Mouse (Mus musculus): ENCODE results near the gene Dpm1. TPM values are rescaled to one million over a fixed set of nuclear protein-coding genes. Genes with fewer than 3 reads are reported as not detected.

Dpm1 gene
- polyA plus RNA-seq, 1 experiment = 76.5 TPM

DNA sequence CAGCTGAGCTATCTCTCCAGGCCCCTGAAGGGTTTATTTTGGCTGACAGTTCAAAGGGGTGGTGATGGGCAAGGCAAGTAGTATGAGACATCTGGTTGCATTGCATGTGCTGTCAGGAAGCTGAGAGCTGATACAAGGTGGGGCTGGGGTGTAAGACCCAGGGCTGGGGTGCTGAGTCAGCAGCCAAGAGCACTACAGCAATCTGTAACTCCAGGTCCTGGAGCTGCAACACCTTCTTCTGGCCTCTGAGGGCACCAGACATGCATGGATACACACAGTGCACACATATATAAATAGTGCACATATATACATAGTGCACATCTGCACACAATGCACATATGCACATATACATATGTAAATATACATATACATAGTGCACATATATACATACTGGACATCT lies 12.4 kb upstream of the Dpm1 start:
- no peak for TF ChIP-seq GATA1 (IDR thresholded peaks at IDR 0.05; ENCODE audit: low read length)

DNA sequence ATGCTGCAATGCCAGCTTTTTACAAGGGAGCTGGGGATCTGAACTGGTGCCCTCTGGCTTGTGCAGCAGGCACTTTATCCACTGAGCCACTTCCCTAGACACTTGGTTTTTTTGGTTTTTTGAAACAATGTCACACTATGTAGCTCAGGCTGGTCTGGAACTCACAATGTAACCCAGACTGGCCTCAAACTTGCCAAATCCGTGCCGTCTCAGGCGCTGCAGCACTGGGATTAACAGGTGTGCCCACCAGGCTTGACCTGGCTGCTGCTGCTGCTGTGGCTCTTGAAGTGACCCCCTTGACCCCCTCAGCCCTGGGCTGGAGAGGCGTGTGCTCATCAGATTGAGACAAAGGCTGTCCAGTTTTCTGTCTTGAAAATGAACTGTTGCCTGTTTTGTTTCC lies 7.9 kb upstream of the Dpm1 start:
- no peak for TF ChIP-seq GATA1 (IDR thresholded peaks at IDR 0.05; ENCODE audit: low read length)

DNA sequence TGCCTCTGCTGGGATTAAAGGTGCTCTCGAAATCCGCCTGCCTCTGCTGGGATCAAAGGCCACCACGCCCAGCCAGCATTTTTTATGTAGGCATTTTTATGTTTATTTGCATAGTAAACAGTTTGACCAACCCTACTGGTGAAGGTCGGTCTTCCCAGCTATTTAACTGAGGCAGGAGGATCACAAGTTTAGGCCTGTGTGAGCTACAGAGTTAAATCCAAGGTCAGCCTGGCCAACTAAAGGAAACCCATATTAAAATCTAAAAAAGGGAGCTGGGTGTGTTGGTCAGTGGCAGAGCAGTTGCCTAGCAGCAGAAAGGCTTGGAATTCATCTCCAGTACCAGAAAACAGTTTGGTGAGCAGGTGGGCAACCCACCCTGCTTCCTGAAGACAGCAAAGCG lies 2.9 kb upstream of the Dpm1 start:
- TF ChIP-seq GATA1 (IDR thresholded peaks at IDR 0.05; ENCODE audit: low read length) = no peak

DNA sequence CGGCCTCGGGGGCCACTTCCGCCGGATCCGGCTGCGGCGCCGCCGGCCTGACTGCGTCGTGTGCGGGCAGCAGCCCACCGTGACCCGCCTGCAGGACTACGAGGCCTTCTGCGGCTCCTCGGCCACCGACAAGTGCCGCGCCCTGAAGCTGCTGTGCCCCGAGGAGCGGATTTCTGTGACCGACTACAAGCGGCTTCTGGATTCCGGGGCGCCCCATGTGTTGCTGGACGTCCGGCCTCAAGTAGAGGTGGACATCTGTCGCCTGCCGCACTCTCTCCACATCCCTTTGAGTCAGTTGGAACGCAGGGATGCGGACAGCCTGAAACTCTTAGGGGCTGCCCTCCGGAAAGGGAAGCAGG lies 1.1 kb upstream of the Dpm1 start:
- TF ChIP-seq GATA1 (IDR thresholded peaks at IDR 0.05; ENCODE audit: low read length) = no peak

DNA sequence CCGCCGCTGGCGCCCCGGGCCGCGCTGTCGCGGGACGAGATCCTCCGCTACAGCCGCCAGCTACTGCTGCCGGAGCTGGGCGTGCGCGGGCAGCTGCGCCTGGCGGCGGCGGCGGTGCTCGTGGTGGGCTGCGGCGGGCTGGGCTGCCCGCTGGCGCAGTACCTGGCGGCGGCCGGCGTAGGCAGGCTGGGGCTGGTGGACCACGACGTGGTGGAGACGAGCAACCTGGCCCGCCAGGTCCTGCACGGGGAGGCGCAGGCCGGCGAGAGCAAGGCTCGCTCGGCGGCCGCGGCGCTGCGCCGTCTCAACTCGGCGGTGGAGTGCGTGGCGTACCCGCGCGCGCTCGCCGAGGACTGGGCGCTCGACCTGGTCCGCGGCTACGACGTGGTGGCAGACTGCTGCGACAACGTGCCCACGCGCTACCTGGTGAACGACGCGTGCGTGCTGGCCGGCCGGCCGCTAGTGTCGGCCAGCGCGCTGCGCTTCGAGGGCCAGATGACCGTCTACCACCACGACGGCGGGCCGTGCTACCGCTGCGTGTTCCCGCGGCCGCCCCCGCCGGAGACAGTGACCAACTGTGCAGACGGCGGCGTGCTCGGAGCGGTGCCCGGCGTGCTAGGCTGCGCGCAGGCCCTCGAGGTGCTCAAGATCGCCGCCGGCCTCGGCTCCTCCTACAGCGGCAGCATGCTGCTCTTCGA lies 531 bp upstream of the Dpm1 start:
- TF ChIP-seq GATA1 (IDR thresholded peaks at IDR 0.05; ENCODE audit: low read length) = no peak

DNA sequence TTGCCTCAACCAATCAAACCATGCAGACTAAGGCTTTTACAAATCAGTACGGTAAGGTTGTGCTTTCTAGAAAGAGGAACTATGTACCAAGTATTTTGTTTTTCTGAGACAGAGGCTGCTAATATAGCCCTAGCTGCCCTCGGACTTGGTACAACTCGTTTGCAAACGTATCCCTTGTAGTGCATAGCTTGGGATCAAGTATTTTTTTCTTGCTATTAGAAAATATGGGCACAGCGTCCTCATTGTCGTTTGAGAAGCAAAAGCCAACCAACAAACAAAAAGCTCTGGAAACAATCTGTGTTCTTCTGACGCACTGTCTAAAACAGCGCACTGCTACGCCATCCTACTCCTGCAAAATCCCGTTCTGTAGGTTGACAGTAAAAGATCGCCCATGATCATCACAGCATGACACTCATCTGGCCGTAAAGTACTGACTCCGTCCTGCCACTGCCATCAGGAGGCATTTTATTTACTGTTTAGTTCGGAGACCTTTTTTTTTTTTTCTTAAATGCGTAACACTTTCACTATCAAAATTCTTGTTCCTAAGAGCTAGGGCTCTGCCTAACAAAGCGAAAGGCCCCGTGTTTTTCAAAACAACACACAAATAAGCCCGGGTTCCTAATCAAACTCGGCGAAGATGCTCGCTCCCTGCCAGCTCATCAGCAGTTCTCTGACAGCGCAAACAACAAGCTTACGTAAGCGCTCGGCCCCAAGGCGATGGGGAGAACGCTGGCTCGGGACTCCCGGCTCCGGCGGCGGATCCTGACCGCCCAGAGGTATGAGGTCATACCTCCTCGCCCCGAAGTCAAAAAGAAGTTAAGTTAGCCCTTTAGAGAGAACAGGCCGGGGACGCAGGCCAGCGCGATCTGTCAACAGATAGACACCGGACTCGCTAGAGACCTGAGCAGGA lies 1.0 kb downstream of the Dpm1 start:
- TF ChIP-seq GATA1 (IDR thresholded peaks at IDR 0.05; ENCODE audit: low read length) = no peak

DNA sequence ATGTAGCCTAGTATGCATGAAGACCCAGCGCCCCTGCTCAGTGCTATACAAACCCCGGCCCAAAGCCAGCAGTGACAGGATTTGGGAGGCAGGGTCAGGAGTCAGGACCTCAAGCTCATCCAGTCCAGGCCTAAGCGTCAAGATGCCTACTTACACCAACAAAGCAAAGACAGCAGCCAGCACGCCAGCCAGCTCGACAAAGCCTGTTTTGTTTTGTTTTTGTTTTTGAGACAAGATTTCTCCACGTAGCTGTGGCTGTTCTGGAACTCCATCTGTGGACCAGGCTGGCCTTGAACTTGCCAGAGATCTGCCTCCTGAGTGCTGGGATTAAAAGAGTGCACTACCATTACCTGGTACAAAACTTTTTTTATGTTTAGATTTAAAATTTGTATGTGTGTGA lies 7.1 kb downstream of the Dpm1 start:
- no peak for TF ChIP-seq GATA1 (IDR thresholded peaks at IDR 0.05; ENCODE audit: low read length)

DNA sequence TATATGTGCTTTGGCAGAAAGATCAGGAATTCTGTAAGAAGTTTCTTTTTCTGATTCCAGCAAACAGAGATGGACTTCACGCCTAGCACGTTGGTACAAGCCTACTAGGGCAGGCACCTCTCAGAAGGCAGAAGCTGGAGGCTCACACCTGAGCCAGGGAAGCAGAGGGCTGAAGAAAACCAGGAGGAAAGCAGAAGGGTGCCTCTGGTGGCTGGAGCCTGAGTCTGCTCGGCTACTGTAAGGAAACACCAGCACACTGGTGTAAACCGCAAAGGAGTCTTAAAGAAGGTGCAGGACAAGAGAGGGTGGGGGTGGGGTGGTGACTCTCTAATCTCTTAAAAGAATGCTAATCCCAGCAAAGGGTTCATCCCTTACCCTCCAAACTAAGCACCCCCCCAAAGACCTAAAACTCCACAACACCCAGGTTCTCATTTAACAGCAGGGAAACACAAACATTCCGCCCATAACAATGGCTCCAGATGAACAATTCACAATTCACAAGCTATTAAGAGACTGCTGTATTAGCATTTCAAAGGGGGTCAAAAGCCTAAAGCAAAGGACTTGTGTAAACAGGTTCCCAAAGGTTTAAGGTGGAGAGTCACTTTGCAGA lies 16.5 kb downstream of the Dpm1 start:
- TF ChIP-seq GATA1 (IDR thresholded peaks at IDR 0.05; ENCODE audit: low read length) = no peak

DNA sequence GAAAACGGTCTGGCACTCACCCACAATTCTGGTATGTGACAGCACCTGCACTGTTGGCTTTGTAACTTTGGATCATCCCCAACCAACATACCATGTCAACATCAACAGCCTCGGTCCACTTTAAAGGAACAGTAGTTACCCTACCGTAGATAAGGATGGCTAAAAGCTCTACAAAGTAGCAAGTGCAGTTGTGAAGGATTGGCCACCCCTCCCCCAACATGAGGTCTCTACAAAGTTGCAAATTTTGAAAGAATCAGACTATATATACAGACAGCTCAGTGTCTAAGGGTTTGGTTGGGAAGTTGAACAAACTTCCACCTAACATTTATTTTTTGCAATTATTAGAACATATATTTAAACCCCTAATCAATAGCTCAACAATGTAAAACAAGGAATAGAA lies 22.5 kb downstream of the Dpm1 start:
- no peak for TF ChIP-seq GATA1 (IDR thresholded peaks at IDR 0.05; ENCODE audit: low read length)

DNA sequence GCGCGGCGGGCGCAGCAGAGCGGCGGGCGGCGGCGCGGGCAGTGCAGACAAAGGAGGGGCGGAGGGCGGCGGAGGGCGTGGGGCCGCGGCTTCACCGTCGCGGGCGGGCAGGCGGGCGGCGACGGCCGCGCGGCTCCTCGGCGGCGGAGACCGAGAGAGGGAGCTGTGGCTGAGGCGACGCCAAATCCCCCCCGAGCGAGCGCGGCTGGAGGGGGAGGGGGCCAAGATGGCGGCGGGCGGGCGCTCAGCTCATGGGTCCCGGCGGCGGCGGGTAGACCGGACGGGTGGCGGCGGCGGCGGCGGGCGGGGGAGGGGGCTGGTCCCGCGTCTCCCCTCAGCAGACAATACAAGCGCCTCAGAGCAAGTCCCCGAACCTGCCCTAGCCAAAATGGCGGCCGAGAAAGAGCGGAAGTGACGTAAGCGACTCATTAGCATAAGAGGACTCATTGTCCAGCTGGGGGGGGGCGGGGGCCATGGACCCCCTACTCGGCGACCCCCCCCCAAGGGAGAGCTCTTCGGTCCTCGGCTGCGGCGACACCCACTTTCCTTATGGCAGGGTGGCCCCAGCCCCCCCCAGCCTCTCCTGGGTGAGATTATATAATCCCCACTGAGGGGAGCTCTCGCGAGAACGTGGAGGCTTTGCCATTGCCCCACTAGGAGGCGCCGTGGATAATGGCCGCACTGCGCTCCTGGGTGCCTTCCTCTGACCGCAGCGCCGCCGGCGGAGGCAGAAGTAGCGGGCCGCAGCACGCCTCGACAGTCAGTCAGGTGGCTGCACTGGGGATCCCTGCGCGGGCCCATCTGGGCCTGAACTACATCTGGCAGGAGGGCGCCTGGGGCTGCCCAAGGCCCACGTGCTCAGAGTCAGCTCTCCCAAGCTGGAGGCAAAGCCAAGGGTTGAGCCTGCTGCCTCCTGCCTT lies 23.4 kb downstream of the Dpm1 start, which contains the start of gene Adnp:
Gene Adnp (minus strand): TSS at position 388 of the 920 bp plus-strand sequence.
- TF ChIP-seq GATA1 (IDR thresholded peaks at IDR 0.05; ENCODE audit: low read length) = no peak

DNA sequence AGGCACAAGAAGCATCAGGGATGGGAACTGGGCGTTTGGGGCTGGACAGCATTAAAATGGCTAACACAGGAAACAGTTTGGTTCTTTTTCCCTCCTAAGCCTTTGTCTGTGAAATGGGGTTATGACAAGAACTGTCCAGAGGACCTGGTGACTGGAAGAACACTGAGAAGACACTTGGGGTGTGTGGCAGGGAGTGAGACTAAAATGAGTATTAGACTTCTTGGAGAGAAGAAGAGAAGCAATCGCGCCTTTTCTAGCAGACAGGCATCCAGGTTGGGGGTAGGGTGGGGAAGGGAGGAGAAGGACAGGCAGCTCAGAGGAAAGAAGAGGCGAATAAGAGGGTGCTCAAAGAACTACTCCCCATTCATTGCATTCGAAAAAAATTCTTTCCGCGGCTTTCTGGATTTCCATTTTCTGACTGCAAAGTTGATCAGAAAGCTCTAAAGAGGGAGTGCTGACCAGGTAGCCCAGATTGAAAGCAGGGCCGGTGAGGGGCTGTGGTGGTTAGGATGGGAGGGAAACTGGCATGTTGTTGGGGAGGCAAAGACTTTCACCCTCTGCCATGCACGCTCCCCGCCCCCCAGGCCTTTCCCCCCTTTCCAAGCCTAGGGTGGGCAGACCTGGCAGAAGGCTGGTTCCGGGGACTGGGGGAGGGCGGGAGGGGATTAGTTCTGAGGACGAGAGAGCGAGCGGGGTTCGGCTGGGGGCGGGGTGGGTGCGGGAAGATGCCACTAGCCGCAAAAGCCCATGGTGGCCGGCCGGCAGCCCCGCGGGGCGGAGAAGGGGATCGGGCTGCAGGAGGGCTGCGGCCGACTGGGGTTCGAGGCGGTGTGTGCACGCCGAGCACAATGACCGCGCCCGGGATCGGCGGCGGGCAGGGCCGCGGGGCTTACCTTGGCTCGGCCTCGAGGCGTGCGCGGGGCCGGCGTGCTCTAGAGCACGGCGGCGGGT lies 24.4 kb downstream of the Dpm1 start:
- TF ChIP-seq GATA1 (IDR thresholded peaks at IDR 0.05; ENCODE audit: low read length) = no peak

DNA sequence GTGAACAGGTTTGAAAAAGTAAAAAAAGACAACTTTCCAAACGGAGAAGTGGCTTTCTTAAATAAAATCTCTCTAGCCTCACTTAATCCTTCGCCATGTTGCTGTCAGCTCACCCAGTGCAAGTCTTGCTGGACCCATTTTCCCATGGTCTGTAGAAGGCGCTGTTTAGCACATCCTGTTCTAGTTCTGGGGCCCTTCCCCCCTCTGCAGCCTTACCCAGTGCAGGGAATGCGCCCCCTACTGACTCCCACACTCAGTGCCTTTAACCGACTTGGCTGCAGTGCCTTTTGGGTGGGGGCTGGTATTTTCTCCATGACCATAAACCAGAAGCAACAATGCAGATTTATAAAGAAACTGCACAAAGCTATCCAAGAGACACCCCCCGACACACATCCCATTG lies 25.1 kb downstream of the Dpm1 start:
- TF ChIP-seq GATA1 (IDR thresholded peaks at IDR 0.05; ENCODE audit: low read length) = no peak

DNA sequence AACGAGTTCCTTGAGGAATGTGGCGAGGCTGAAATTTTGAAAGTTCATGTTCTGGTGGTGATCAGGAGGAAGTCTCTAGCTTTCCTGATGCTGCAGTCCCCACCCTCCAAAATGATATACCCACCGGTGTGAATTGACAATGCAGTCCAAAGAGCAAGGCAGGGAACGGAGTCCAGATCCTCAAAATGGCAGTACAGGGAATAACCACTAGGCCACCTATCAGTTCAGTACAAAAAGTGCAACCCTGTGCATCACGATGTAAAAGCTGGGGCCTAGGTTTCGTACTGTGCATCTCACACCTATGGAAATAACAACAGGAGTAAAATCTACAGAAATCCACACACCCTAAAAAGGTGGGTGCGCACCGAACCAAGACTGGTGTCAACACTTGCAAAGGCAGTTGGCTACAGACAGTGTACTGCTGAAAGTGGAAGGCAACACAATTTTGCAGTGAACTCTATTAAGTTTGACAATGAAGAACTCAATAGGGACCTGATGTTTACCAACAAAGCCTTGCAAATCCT lies 25.9 kb downstream of the Dpm1 start:
- TF ChIP-seq GATA1 (IDR thresholded peaks at IDR 0.05; ENCODE audit: low read length) = no peak
